Mouse (Mus musculus) regulatory T cell (primary cell): ENCODE results near the gene Sephs2.

Source experiments
- in situ Hi-C: fragments of 300-600 bp; cut with MboI, MseI; formaldehyde crosslinking; loops from one replicate; pipeline ENCODE4 v1.15.1; 2025; ENCODE audit warnings: high pct_unique_total_duplicates

The Sephs2 gene

DNA sequence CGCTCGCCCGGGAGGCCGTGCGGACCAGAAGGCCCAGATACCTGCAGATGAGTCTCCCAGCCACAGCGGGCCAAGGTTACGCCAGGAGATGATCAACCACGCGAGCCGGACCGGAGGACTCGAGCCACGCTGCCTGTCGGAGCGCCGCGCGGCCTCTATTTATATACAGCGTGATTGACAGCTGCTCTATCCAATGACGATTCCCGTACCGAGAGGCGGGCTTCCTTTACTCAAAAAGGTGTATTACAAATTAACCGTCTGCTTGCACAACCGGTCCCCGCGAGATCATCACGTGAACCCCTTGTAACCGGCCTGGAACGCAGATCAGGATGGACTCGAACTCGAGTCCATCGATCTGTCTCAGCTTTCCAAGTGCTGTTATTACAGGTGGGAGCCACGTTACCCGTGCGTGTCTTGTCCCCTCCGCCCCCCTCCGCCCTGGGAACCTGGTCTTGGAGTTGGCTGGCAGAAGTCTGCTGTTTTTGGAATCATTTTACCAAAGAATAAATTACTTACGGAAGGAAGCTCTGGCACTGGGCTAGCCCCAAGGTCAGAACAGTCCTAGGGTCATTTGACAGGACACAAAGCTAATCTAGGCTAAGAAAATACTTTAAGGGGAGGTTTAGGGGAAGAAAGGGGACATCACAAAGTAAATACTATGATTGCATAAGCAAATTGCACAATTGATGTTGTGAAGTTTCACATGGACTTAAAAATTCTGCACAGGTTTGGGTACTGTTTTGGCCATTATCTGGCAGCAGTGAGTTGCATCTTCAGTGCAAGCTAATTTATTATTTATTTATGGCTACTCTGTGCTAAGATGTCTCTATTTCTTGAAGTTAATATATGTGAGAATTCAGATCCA, at the start of gene Sephs2:
TSS of gene Sephs2 (minus strand) at position 131 of the 865 bp plus-strand sequence.
- in situ Hi-C loops = no loop called here

DNA sequence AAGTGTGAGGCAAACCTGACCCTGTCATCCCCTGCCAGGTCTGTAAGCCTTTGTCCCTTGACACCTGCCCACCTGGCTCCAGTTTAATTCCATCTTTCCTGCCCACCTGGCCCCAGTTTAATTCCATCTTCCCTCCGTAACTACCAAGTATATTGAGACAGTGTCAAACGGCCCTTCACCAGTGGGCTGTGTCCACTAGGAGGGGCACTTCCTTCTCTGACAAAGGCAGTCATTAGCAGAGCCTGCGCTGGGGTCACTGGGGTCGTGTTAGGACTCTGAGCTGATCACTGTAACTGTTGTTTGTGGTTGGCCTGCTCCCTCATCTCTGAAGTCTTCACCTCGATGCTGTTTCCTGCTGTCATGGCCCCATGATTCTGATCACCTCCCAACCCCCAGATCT, 48.2 kb upstream of the Sephs2 start:
- in situ Hi-C loops = loop anchor here (25.0 kb wide), 1 partner anchor 215 kb away; no protein-coding TSS in a partner anchor

DNA sequence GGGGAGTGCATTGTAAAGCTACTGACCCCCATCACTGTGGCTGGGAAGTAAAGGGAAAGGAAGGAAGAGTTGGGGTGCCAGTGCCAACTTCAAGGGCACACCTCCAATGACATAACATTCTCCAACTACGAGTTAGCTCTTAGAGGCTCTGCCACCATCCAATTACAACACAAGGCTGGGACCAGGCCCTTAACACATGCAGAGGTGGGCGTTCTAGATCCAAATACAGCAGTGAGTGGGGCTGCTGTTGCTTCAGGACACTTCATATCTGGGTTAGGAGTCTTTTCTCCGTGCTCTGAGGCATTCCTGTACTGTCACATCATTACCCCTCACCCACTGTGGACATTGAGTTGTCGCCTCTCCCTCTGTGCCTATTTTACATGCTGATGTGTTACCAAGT, 47.3 kb upstream of the Sephs2 start:
- in situ Hi-C loops = loop anchor here (25.0 kb wide), 1 partner anchor 216 kb away; no protein-coding TSS in a partner anchor

DNA sequence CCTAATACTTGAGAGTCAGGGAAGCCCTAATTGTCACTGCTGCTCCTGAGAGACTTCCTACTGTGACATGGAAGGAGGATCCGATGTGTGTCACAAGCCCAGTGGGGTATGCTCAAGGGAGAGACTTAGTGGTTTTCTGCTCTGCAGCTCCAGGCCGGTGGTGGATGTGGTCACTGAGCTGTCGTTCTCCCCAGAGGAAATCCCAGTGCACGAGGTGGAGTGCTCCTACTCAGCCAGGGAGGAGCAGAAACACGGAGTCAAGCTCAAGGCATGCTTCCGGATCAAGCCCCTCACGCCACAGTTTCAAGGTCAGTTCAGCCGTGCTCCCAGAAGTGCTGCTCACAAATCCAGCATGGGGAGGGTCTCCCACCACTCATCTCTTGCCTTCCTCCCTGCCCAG, 40.1 kb upstream of the Sephs2 start:
- in situ Hi-C loops = loop anchor here (25.0 kb wide), 1 partner anchor 223 kb away; no protein-coding TSS in a partner anchor

DNA sequence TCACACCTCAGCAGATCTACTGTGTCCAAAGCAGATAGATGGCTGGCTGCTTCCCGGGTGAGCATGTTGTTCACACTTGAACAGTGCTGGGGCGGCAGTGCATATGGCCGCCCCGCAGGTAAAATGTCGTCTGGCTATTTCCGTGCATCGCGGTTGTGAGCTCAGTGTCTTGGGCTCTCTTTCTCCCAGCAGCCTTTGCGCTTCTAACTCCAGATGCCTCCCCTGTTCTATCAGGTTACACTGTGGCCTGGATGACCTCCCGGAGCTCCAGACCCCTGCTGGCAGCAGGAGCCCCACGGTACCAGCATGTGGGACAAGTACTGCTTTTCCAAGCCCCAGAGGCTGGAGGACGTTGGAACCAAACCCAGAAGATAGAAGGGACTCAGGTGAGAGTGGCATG, 36.1 kb upstream of the Sephs2 start:
- in situ Hi-C loops = loop anchor here (25.0 kb wide), 1 partner anchor 227 kb away; no protein-coding TSS in a partner anchor

DNA sequence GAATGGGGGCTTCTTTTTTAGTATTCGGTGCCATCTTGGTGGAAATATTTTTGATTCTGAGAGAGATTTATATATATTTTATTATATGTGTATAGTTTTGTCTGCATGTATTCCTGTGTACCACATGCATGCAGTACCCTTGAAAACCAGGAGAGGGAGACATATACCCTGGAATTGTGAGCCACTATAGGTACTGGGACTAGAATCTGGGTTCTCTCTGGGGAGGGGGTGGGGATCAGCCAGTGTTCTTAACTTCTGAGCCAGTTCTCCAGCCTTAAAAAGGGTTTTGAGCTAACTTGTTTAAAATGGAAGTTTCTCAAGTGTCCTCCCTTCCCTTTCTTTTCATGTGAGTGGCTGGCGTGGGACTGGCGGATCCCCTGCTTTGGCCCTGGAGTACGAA, 35.0 kb upstream of the Sephs2 start:
- in situ Hi-C loops = loop anchor here (25.0 kb wide), 1 partner anchor 228 kb away; no protein-coding TSS in a partner anchor

DNA sequence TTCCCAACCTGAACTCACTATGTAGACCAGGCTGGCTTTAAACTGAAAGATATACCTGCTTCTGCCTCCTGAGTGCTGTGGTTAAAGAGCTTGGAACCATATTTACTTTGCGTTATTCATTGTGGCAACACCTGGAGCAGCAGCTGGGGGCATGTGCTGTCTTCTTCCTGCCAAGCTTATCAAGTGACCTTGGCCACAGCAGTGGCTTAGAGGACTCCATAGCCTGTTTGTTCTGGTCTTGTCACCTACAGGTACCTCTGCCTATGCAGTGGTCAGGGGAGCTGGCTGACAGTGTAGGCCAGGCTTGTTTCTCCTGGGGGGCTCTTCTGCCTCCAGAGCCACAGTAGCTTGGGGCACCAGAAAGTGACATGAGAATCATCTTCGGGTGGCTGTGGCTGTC, 34.6 kb upstream of the Sephs2 start:
- in situ Hi-C loops = loop anchor here (25.0 kb wide), 1 partner anchor 229 kb away; no protein-coding TSS in a partner anchor

DNA sequence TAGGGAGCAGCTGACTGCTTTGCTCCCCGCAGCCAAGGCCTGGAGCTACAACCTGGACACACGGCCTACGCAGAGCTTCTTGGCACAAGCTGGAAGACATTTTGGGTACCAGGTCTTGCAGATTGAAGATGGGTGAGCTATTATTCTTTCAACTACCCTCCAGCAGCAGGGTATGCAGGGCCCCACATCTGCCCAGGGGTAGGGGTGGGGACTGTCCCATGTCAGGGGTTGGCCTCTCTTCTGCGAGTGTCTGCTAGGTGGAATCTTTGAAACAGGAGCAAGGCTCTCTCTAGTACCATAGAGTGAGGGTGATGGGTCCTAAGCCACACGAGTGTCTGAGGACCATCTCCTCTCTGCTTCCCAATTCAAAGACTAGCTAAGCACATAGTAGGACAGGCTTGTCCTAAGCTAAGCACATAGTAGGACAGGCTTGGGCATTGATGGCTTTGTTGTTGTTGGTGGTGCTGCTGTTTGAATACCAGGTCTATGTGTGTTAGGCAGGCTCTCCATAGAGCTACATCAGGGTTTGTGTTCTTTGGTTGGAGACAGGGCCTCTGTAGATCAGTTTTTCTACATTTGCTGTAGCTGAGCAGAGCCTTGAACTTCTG, 23.8 kb upstream of the Sephs2 start:
- in situ Hi-C loops = no loop called here

DNA sequence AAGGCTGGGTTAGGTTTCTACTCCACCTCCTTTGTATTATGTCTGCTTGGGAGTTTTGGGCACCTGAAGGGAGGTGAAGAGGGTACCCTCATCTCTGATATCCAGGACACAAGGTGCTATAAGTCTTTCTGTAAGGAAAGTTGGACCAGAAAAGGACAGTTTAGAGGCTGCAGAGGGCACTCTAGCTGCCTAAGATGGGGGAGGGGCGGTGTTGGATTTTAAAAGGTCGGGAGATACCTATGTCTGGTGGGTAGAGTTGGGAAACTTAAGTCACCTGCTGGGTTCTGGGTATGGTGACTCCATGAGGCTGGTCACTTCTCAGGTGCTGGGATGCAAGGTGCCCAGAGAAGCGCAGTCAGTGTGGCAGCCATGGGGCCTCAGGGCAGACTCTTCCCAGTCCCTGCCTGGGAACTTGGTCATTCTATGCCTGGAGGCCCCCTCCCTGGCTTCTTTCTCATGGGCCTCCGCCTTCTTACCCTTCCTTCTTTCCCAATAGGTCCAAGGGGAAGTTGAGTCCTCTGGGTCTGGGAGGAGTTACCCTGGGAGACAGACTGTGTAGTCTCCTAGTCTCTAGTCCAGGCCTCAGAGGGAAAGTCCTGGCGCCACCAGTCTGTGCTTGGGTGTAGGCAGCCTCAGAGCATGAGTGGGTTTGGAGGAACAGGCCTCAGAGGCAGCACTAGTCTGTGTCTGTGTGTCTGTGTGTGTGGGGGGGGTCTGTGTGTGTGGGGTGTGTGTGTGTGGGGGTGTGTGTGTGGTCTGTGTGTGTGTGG, 23.1 kb upstream of the Sephs2 start:
- in situ Hi-C loops = no loop called here

DNA sequence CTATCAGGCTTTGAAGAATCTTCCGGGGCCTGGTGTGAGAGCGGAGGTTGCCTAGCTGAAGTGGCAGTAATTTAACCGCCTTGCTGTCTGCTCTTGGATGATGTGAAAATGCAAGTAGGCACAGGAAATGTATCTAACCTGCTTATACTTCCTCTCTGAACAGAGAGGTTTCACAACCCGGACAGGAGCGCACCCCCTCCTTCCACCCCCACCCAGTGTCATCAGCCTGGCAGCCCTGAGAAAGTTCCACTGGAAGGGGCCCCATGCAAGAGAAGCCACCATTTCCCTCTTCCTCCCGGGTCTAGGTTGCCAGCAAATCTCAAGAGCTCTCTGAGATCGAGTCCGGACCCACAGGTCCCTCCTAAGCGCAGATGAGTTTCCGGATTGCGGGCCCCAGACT, 22.2 kb upstream of the Sephs2 start, which contains the start of gene Itgal:
TSS of gene Itgal (plus strand) at position 163 of the 400 bp plus-strand sequence.
- in situ Hi-C loops = no loop called here

DNA sequence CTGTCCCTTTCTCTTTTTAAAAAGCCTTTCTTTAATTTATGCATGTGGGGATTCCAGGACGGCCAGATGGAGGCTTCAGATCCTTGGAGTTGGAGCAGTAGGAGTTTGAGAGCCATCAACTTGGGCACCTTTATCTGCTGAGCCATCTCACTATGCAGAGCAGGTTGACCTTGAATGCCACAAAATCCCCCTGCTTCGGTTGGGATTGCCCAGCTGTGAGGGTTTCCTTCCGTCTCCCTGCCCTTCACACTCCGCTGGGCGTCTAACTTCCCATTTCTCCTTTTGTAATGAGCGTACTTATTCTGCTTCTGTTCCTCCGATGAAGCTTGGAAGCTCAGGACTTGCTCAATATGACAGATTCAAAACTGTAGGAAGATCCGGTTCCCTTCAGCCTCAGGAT, 16.3 kb upstream of the Sephs2 start:
- in situ Hi-C loops = no loop called here

DNA sequence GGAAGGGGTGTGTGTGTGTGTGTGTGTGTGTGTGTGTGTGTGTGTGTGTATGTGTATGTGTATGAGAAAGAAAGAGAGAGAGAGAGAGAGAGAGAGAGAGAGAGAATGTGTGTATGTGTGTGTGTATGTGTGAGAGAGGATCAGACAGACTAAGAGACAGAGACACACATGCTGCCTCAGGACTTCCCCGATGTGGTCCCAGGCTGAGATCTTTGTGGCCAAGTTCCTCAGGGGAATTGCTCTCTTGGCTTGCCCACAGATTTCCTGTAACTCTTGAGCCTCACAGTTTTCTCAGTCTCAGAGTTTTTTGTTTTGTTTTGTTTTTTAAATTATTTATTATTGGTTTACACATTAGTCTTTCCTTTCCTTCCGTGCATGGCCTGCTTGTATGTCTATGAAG, 15.5 kb upstream of the Sephs2 start:
- in situ Hi-C loops = no loop called here

DNA sequence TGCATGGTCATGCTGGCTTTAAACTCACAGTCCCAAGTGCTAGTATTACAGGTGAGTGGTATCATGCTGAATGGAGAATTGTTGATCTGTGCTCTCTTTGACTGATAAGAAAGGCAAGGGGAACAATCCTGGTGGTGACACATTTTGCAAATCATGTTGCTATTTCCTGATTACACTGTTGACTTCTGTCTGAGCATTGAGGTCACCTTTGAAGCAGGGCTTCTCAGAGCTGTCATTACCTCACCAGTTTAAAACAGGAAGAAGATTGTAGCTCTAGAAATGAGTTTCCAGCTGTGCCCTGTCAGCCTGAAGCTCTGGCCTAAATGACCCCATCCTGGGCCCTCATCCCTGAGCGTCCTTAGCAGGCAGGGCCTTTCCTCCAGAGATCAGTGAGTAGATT, 14.1 kb upstream of the Sephs2 start:
- in situ Hi-C loops = no loop called here

DNA sequence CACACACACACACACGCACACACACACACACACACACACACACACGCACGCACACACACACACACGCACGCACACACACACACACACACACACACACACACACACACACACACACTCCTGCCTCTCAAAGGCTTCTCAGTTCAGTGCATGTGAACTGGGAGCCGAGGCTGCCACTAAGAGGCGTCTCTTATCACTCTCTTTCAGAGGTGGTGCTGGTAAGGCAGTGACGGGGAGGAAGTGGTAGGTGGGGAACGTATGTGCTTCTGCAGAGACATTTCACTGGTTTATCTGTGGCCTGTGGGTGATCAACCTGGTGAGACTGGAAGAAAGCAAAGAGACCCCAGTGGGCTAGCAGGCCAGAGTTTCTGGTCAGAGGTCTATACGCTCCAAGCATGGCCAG, 11.3 kb upstream of the Sephs2 start:
- in situ Hi-C loops = no loop called here

DNA sequence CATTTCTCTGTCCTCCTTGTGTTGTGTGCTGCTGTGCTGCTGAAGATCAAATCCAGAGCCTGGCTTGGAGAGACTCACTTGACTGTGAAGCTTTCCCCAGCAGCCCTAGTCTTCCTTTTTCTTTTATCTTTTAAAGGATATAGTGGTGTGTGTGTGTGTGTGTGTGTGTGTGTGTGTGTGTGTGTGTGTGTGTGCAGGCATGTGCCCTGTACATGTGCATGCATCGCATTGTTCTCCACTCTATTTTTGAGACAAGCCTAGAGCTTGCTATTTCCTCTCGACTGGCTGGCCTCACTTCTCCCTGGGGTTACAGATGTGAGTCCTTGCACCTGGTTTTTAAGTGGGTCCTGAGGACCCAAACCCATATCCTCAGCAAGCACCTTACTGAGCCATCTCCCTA, 8.3 kb upstream of the Sephs2 start:
- in situ Hi-C loops = no loop called here

DNA sequence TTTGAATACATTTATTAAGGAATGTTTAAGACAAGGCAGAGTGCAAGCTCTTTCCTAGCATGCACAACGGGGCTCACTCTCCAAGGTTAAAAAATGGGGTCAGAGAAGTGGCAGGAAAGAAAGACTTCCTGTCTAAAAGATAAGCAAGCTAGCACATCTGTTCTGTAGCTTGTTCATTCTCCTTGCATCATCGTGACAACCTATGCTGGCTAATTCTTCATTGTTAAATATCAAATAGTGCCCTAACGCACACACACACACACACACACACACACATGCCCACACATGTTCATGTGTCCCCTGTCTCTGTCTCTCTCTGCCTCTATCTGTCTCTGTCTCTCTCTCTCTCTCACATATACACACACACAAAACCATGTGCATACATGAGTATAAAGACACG, 7.3 kb upstream of the Sephs2 start:
- in situ Hi-C loops = no loop called here

DNA sequence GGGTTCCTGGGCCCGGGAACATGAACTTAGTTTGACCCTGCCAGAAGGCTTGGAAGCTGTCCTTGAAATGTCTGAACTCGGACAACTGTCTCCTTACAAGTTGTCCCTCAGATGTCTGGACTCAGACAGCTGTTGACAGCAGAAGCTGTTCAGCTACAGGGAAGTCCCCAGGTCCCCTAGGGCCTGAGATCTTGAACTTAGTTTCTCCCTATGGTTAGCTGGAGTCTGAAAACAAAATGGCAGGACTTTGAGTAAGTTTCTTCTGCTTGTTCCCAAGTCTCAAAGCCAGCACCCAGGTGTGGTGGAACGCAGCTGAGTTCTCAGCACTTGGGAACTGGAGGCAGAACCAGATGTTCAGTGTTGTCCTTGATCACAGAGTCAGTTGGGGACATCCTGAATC, 6.2 kb upstream of the Sephs2 start:
- in situ Hi-C loops = no loop called here

DNA sequence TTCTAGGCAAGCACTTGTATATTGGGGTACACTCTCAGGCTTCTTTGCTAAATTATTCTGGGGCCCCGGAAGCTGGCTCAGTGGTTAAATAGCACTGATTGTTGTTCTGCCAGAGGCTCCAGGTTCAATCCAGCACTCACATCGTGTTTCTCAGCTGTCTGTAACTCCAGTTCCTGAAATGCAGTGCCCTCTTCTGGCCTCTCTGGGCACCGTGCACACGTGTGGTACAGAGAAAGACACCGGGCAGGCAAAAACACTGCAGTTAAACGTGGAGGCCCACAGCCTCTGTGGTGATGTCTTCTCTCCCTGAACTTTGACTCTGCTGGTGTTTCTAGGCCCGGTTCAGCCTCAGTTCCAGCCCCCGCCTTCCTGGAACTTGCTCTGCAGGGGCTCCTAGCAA, 4.5 kb upstream of the Sephs2 start:
- in situ Hi-C loops = no loop called here

DNA sequence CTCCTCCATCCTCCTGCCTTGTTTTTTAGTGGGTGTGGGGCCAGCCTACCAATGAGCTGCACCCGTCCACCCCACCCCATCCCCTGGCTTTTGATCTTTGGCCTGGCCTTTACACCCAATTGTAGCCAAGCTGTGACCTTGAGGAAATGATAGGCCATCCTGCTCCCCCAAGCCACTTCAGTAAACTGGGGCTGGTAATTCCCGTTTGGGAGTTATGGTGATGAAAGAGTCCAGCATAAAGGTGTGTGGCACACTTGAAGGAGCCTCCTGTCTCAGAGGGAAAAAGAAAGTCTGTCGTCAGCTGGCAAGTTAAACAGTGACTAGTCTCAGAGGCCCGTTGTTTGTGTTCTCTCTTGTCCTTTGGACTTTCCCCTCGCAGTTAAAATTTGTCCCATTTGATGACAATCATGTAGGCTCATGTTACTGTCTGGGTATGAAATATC, 2.7 kb upstream of the Sephs2 start:
- in situ Hi-C loops = no loop called here

DNA sequence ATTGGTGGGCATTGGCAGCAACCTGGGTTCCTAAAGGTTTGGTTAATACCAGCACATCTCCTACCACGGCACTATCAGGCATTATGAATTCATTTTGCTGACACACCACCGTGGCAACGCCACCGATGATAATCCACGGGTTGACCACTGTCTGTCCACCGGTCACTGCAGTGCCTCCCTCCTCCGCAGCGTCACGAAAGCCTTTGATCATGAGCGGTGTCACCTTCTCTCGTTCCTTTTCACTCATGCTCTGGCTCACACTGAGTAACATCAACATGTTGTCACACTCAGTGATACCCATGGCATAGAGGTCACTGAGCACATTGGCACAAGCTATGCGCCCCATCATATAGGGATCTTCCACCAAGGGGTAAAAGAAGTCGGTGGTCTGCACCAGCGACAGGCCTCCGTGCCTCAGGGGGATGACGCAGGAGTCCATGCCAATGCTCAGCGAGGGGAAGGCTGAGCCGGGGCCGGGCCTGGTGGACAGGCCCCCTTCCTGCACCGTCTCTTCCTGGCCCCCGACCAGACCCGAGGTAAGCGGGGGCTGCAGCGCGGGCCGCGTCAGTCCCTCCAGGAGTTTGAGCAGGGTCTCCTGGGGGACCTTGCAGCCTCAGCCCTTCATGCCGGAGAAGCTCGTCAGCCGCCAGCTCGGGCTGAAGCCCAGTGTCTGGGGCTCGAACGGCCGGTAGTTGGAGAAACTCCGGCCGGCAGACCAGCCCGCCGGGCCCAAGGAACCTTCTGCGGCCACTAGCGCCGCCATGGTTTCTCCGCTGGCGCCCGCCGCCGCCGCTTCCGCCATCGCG, 534 bp downstream of the Sephs2 start:
- in situ Hi-C loops = no loop called here

DNA sequence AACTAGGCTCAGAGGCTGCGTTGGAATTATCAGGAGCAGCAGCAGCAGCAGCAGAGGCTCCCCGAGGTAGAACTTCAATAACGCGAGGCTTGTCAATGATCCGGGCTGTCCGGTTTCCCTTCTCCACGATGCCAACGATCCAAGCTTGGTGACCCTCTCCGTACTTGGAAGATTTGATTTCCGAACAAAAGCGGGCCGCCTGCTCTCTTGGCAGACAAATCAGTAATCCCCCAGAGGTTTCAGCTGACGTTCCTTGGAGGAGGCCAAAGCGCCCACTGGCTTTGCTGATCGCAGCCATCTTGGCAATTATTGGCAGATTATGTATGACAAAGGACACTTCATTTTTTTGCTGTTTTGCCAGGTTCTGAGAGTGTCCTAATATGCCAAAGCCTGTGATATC, 1.3 kb downstream of the Sephs2 start:
- in situ Hi-C loops = no loop called here
